Mouse (Mus musculus) lung, adult 2 months (tissue): ENCODE measurements at regions not wholly inside any gene's neighbourhood (a gene's known extent, or its start where the extent isn't known, plus 50 kb on each side); places are given as distances from the start of the nearest gene placed in this dataset.

ENCODE experiments used
- DNase-seq: peaks from one replicate; pipeline ENCODE4 v3.0.0; 2022
- H3K4me1 ChIP-seq: fragments of 200-500 bp; 2 replicates; pipeline ENCODE4 v1.6.1; 2011; ENCODE audit warnings: low read length; ENCODE audit not compliant: control insufficient read depth, insufficient read depth
- H3K4me3 ChIP-seq: fragments of 200-500 bp; replicated peaks from 2 replicates; pipeline ENCODE3; 2011; ENCODE audit warnings: low read depth, mild to moderate bottlenecking, control low read depth, low read length; ENCODE audit errors: extremely low read depth
- CTCF ChIP-seq: fragments of 200-500 bp; IDR thresholded peaks from 2 replicates; pipeline ENCODE4 v1.5.1; 2011; ENCODE audit warnings: mild to moderate bottlenecking, low read length, control low read depth; ENCODE audit not compliant: insufficient read depth
- POLR2A ChIP-seq: fragments of 200-500 bp; IDR thresholded peaks from 2 replicates; pipeline ENCODE4 v1.6.1; 2011; ENCODE audit warnings: low read depth, mild to moderate bottlenecking, control low read depth, low read length, borderline replicate concordance; ENCODE audit errors: extremely low read depth
- WGBS: fragments of 180-500 bp; shearing (Covaris S2); methylation state at CpG from one replicate; pipeline ENCODE4 v1.1.7; 2018; 5-methylcytosine and 5-hydroxymethylcytosine counted together

- no peak for TF ChIP-seq POLR2A
- no peak for TF ChIP-seq CTCF
- no peaks in the 10 kb centered on the region for H3K4me1 ChIP-seq
- WGBS, result 42% methylated on average over 6 of the region's 6 CpGs
- H3K4me3 ChIP-seq, result no peak overlapping the region
- DNase-seq, result no peak
Measured at GRCm38 (mm10) chr12:107753536-107753935, 249.9 kb downstream of the Bcl11b start.

GRCm38 (mm10) chr12:107754885-107755284, 248.5 kb downstream of the Bcl11b start:
- Histone ChIP-seq H3K4me1 (no peaks in the 10 kb centered on the region), H3K4me3 (no peak overlapping the region)
- no peak for DNase-seq
- TF ChIP-seq CTCF (no peak), POLR2A (no peak)
- WGBS, result 78% methylated on average over 8 of the region's 8 CpGs

GRCm38 (mm10) chr12:107755820-107756517, 247.4 kb downstream of the Bcl11b start:
- H3K4me3 ChIP-seq, result no peak overlapping the region
- no peak for TF ChIP-seq CTCF
- no peak for TF ChIP-seq POLR2A
- WGBS, result 80% methylated on average over 13 of the region's 13 CpGs
- DNase-seq, result no peak
- no peaks in the 10 kb centered on the region for H3K4me1 ChIP-seq

- TF ChIP-seq CTCF (no peak), POLR2A (no peak)
- DNase-seq, result no peak
- 43% methylated on average over 10 of the region's 10 CpGs for WGBS
- Histone ChIP-seq H3K4me1 (no peaks in the 10 kb centered on the region), H3K4me3 (no peak overlapping the region)
Measured at GRCm38 (mm10) chr12:107757184-107757583, 246.2 kb downstream of the Bcl11b start.

GRCm38 (mm10) chr12:107757996-107758791, 245.2 kb downstream of the Bcl11b start:
- no peak for DNase-seq
- 27% methylated on average over 15 of the region's 16 CpGs for WGBS
- TF ChIP-seq POLR2A (no peak), CTCF (no peak)
- Histone ChIP-seq H3K4me1 (no peaks in the 10 kb centered on the region), H3K4me3 (no peak overlapping the region)

- no peaks in the 10 kb centered on the region for H3K4me1 ChIP-seq
- 70% methylated on average over 5 of the region's 5 CpGs for WGBS
- TF ChIP-seq CTCF (no peak), POLR2A (no peak)
- DNase-seq, result no peak
- no peak overlapping the region for H3K4me3 ChIP-seq
Measured at GRCm38 (mm10) chr12:107759291-107759690, 244.1 kb downstream of the Bcl11b start.

GRCm38 (mm10) chr12:107759911-107760310, 243.5 kb downstream of the Bcl11b start:
- no peak for TF ChIP-seq CTCF
- no peak for TF ChIP-seq POLR2A
- no peak for DNase-seq
- Histone ChIP-seq H3K4me1 (no peaks in the 10 kb centered on the region), H3K4me3 (no peak overlapping the region)
- 80% methylated on average over 4 of the region's 4 CpGs for WGBS

- TF ChIP-seq POLR2A (no peak), CTCF (no peak)
- no peak for DNase-seq
- Histone ChIP-seq H3K4me3 (no peak overlapping the region), H3K4me1 (no peaks in the 10 kb centered on the region)
- WGBS, result 63% methylated on average over 4 of the region's 4 CpGs
Measured at GRCm38 (mm10) chr12:107762140-107762539, 241.3 kb downstream of the Bcl11b start.

GRCm38 (mm10) chr12:107769801-107770515, 233.4 kb downstream of the Bcl11b start:
- H3K4me3 ChIP-seq, result no peak overlapping the region
- TF ChIP-seq POLR2A (no peak), CTCF (no peak)
- no peaks in the 10 kb centered on the region for H3K4me1 ChIP-seq
- 51% methylated on average over 13 of the region's 13 CpGs for WGBS
- no peak for DNase-seq

GRCm38 (mm10) chr12:107770516-107770836, 232.9 kb downstream of the Bcl11b start:
- Histone ChIP-seq H3K4me1 (no peaks in the 10 kb centered on the region), H3K4me3 (no peak overlapping the region)
- no peak for DNase-seq
- no peak for TF ChIP-seq CTCF
- TF ChIP-seq POLR2A, result no peak
- 10% methylated on average over 5 of the region's 5 CpGs for WGBS

GRCm38 (mm10) chr12:107771325-107771724, 232.1 kb downstream of the Bcl11b start:
- no peak for TF ChIP-seq CTCF
- TF ChIP-seq POLR2A, result no peak
- no peak for DNase-seq
- H3K4me1 ChIP-seq, result no peaks in the 10 kb centered on the region
- no peak overlapping the region for H3K4me3 ChIP-seq
- WGBS, result 72% methylated on average over 2 of the region's 2 CpGs
